Mouse (Mus musculus) hindbrain, embryonic 14.5 days (tissue): Measurements from ENCODE around the gene Limk1. TPM values are rescaled to one million over a fixed set of nuclear protein-coding genes. Genes with fewer than 3 reads are reported as not detected.
A peak's percentile ranks its signal among the peaks of the same experiment; 100 is the strongest.

Experiments used
- ATAC-seq: fragments of 200-750 bp; cut with Nextera tagmentation; 2 replicates; pipeline ENCODE4 v1.8.0; 2017; ENCODE audit warnings: moderate number of reproducible peaks, mild to moderate bottlenecking, moderate TSS enrichment, moderate library complexity; ENCODE audit not compliant: low FRiP score
- DNase-seq: peaks from one replicate; pipeline ENCODE4 v3.0.0-alpha.2; 2015; ENCODE audit warnings: low spot score
- H3K27ac ChIP-seq: fragments of 300-500 bp; sonication (generic); 2 replicates; pipeline ENCODE4 v1.5.1; 2014; ENCODE audit warnings: mild to moderate bottlenecking, moderate library complexity
- H3K27me3 ChIP-seq: fragments of 300-500 bp; sonication (generic); 2 replicates; pipeline ENCODE4 v1.6.1; 2014; ENCODE audit warnings: mild to moderate bottlenecking, low read length, mixed read lengths; ENCODE audit not compliant: control insufficient read depth, insufficient read depth
- H3K36me3 ChIP-seq: fragments of 300-500 bp; sonication (generic); replicated peaks from 2 replicates; pipeline ENCODE4 v1.6.1; 2014; ENCODE audit not compliant: control insufficient read depth, insufficient read depth
- H3K4me1 ChIP-seq: fragments of 300-500 bp; sonication (generic); replicated peaks from 2 replicates; pipeline ENCODE4 v1.6.1; 2014; ENCODE audit warnings: antibody characterized with exemption, low read length, mixed read lengths; ENCODE audit not compliant: control insufficient read depth, insufficient read depth
- H3K4me2 ChIP-seq: fragments of 300-500 bp; sonication (generic); replicated peaks from 2 replicates; pipeline ENCODE4 v1.6.1; 2014; ENCODE audit warnings: mild to moderate bottlenecking, moderate library complexity
- H3K4me3 ChIP-seq: fragments of 300-500 bp; sonication (generic); replicated peaks from 2 replicates; pipeline ENCODE4 v1.5.1; 2014; ENCODE audit warnings: mild to moderate bottlenecking, low read length
- H3K9ac ChIP-seq: fragments of 300-500 bp; sonication (generic); 2 replicates; pipeline ENCODE4 v1.6.1; 2014
- H3K9me3 ChIP-seq: fragments of 300-500 bp; sonication (generic); 2 replicates; pipeline ENCODE4 v1.6.1; 2016; ENCODE audit warnings: low read length; ENCODE audit not compliant: control insufficient read depth
- WGBS: fragments of 180-500 bp; shearing (Covaris S2); extraction: QIAGEN DNeasy Blood & Tissue Kit; methylation state at CpG from one replicate; pipeline ENCODE4 v1.1.7; 2014; 5-methylcytosine and 5-hydroxymethylcytosine counted together
- polyA plus RNA-seq: library from polyadenylated mRNA; unstranded; fragments of >200 nt; fragmentation: Nextera tagmentation; extraction: Ambion mirVana; gene quantifications from 2 replicates; pipeline ENCODE4 v1.2.1, GENCODE M21; 2014

Limk1 gene
- polyA plus RNA-seq: 25.5 and 26.4 TPM in 2 replicates

- Histone ChIP-seq H3K36me3 (peaks cover 32% of the 10 kb centered on the region), H3K9ac (peak within 1 kb of the TSS; percentile 89), H3K4me2 (peak within 1 kb of the TSS; percentile 56), H3K9me3 (no peaks in the 10 kb centered on the region), H3K4me3 (peak within 1 kb of the TSS; percentile 79), H3K4me1 (peaks cover 12% of the 10 kb centered on the region), H3K27me3 (no peaks in the 10 kb centered on the region), H3K27ac (peak within 1 kb of the TSS; percentile 88)
- DNase-seq: no peak
- ATAC-seq: peak; percentile 28
- under 1% methylated on average over 39 of the region's 69 CpGs for WGBS
These were observed at the start of gene Limk1 for GRCm38 (mm10) chr5:134688086-134688717. Gene Limk1, minus strand, starts transcription at chr5:134688598.

GRCm38 (mm10) chr5:134734920-134735319, 46.5 kb upstream of the Limk1 start:
- no peaks in the 10 kb centered on the region for H3K9me3 ChIP-seq
- H3K4me3 ChIP-seq: no peak overlapping the region
- 89% methylated on average over 2 of the region's 2 CpGs for WGBS
- no peak overlapping the region for H3K27ac ChIP-seq
- H3K9ac ChIP-seq: no peak overlapping the region
- DNase-seq (no peak), ATAC-seq (no peak)
- H3K4me2 ChIP-seq: no peak overlapping the region
- no peaks in the 10 kb centered on the region for H3K27me3 ChIP-seq
- no peaks in the 10 kb centered on the region for H3K4me1 ChIP-seq
- H3K36me3 ChIP-seq: no peaks in the 10 kb centered on the region

- WGBS: 74% methylated on average over 5 of the region's 5 CpGs
- no peak overlapping the region for H3K4me2 ChIP-seq
- no peak overlapping the region for H3K27ac ChIP-seq
- no peak for ATAC-seq
- no peaks in the 10 kb centered on the region for H3K9me3 ChIP-seq
- H3K36me3 ChIP-seq: no peaks in the 10 kb centered on the region
- H3K9ac ChIP-seq: no peak overlapping the region
- no peak for DNase-seq
- no peaks in the 10 kb centered on the region for H3K4me1 ChIP-seq
- no peak overlapping the region for H3K4me3 ChIP-seq
- H3K27me3 ChIP-seq: no peaks in the 10 kb centered on the region
These were observed 45.7 kb upstream of the Limk1 start for GRCm38 (mm10) chr5:134734072-134734471.

DNA sequence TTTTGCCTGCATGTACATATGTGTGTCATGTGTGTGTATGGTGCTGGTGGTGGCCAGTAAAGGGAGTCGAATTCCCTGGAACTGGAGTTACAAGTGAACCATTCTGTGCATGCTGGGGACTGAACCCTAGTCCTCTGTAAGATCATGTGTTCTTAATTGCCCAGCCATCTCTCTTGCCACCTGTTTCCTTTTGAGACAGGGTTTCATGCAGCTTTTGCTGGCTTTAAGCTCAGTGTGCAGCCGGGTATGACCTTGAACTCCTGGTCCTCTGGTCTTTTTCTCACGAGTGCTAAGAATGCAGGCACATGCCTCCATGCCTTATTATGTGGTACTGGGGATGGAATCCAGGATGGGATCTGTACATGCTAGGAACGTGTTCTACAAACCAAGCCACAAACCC, 44.8 kb upstream of the Limk1 start:
- Histone ChIP-seq H3K4me2 (no peak overlapping the region), H3K27me3 (no peaks in the 10 kb centered on the region), H3K27ac (no peak overlapping the region), H3K36me3 (no peaks in the 10 kb centered on the region), H3K4me3 (no peak overlapping the region), H3K9me3 (no peaks in the 10 kb centered on the region), H3K4me1 (no peaks in the 10 kb centered on the region), H3K9ac (no peak overlapping the region)
- ATAC-seq: no peak
- no peak for DNase-seq
- WGBS: 69% methylated on average over 4 of the region's 4 CpGs

DNA sequence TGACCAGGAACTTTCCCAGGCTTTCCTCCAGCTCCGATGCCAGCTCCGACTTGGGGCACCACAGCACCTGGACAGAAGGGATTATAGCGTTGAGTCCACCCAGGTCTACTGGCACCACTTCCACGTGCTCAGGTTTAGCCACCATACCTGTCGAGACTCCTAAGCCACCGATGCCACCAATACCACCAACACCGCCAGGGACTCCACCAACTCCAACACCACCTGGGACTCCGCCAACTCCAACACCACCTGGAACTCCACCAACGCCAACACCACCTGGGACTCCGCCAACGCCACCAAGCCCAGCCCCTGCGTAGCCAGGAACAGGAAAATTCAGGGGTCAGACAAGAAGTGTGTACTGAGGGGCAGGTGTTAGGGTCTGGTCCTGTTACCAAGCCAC, 40.7 kb upstream of the Limk1 start:
- no peak overlapping the region for H3K9ac ChIP-seq
- no peaks in the 10 kb centered on the region for H3K4me1 ChIP-seq
- DNase-seq (no peak), ATAC-seq (no peak)
- no peak overlapping the region for H3K27ac ChIP-seq
- no peak overlapping the region for H3K4me3 ChIP-seq
- no peak overlapping the region for H3K4me2 ChIP-seq
- no peaks in the 10 kb centered on the region for H3K27me3 ChIP-seq
- no peaks in the 10 kb centered on the region for H3K9me3 ChIP-seq
- 94% methylated on average over 12 of the region's 12 CpGs for WGBS
- no peaks in the 10 kb centered on the region for H3K36me3 ChIP-seq

DNA sequence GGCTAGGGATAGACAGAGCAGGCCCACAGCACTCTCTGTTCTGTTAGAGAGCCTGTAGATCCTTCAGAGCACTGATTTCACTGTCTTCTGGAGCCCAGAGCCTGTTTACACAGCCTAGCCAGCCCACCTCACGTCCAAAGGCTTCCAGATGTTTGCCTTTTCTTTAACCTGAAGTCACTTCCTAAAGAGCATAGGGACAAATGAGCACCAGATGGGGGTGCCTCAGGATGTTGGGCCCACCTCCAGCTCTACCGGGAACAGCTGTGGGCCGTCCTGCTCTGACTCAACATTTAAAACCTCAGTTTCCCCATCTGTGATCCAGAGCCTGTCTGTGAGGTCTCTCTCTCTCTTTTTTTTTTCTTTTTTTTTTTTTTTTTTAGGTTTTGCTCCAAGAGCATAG, 40.1 kb upstream of the Limk1 start:
- ATAC-seq: no peak
- Histone ChIP-seq H3K27me3 (no peaks in the 10 kb centered on the region), H3K36me3 (no peaks in the 10 kb centered on the region), H3K4me3 (no peak overlapping the region), H3K9me3 (no peaks in the 10 kb centered on the region), H3K9ac (no peak overlapping the region), H3K4me1 (no peaks in the 10 kb centered on the region), H3K27ac (no peak overlapping the region), H3K4me2 (no peak overlapping the region)
- 90% methylated on average over 3 of the region's 3 CpGs for WGBS
- DNase-seq: no peak

GRCm38 (mm10) chr5:134727001-134727639, 38.7 kb upstream of the Limk1 start:
- Histone ChIP-seq H3K4me1 (no peaks in the 10 kb centered on the region), H3K9ac (no peak overlapping the region), H3K4me2 (no peak overlapping the region), H3K27me3 (no peaks in the 10 kb centered on the region), H3K4me3 (no peak overlapping the region), H3K27ac (no peak overlapping the region), H3K36me3 (no peaks in the 10 kb centered on the region), H3K9me3 (no peaks in the 10 kb centered on the region)
- ATAC-seq (no peak), DNase-seq (no peak)
- WGBS: 86% methylated on average over 8 of the region's 8 CpGs

DNA sequence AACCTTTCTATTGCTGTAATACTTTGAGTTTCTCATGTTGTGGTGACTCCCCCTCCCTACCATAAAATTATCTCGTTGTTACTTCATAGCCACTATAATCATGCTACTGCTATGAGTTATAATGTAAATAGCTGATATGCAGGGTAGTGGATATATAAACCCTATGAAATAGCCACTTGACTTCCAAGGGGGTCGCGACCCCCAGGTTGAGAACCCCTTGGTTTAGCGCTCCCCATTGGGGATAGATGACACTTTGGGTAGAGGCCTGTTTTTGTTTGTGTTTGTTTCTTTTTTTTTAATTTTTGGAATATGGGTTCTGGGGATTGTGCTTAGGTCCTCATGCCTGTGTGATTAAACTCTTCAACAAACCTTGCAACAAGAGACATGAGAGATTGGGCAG, 36.9 kb upstream of the Limk1 start:
- no peak overlapping the region for H3K4me3 ChIP-seq
- H3K4me1 ChIP-seq: no peaks in the 10 kb centered on the region
- ATAC-seq (no peak), DNase-seq (no peak)
- no peak overlapping the region for H3K4me2 ChIP-seq
- H3K27ac ChIP-seq: no peak overlapping the region
- H3K9me3 ChIP-seq: no peaks in the 10 kb centered on the region
- H3K36me3 ChIP-seq: no peaks in the 10 kb centered on the region
- WGBS: 69% methylated on average over 4 of the region's 4 CpGs
- no peaks in the 10 kb centered on the region for H3K27me3 ChIP-seq
- H3K9ac ChIP-seq: no peak overlapping the region

DNA sequence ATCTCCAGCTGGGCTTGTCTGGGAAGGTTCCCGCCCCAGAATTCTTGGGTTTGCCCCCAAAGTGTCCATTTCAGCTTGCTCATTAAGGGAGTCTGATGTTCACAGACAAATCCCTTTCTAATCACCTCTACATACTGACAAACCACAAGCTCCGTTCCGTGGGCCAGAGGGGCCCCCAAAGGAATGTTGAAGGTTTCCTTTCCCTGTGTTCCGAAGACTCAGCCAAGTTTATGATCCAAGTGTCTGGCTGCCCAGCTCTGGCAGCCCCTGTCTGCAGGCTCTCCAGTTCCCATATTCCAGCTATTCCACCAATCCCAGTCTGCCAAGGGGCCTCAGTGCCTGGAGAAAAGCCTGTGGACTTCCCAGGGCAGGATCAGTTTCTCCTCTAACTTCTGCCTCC, 31.7 kb upstream of the Limk1 start:
- Histone ChIP-seq H3K27ac (no peak overlapping the region), H3K9ac (no peak overlapping the region), H3K27me3 (no peaks in the 10 kb centered on the region), H3K4me1 (no peaks in the 10 kb centered on the region), H3K4me3 (no peak overlapping the region), H3K4me2 (no peak overlapping the region), H3K36me3 (no peaks in the 10 kb centered on the region), H3K9me3 (no peaks in the 10 kb centered on the region)
- 74% methylated on average over 4 of the region's 4 CpGs for WGBS
- ATAC-seq: no peak
- DNase-seq: no peak
